Mouse (Mus musculus): ENCODE data around the gene Fam102a.

DNA sequence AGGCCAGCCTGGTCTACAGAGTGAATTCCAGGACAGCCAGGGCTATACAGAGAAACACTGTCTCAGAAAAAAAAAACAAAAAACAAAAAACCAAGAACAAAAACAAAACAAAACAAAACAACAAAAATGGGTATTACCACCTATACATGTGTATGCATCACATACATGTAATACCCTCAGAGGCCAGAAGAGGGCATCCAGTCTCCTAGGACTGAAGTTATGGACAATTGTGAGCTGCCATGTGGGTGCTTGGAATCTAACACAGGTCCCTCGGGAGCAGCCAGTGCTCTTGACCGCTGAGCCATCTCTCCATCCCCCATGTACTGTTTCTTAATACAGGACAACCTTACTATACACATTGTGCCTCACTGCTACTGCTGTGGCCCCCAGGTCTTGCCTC, 29.6 kb upstream of the Fam102a start:
- TF ChIP-seq HCFC1 (IDR thresholded peaks at IDR 0.05; ENCODE audit: borderline replicate concordance, insufficient read depth, low read length) (no peak), ZC3H11A (IDR thresholded peaks at IDR 0.05; ENCODE audit: borderline replicate concordance, low read depth, low read length) (no peak), CHD2 (IDR thresholded peaks at IDR 0.05; ENCODE audit: low read depth, low read length) (no peak), MAFK (IDR thresholded peaks at IDR 0.05; ENCODE audit: insufficient read depth, low read depth, low read length) (no peak), ZNF384 (IDR thresholded peaks at IDR 0.05; ENCODE audit: low read depth, low read length) (no peak)
